Mouse (Mus musculus) megakaryocyte, embryonic 14.5 days (primary cell): ENCODE data around the gene Zdhhc9. TPM values are rescaled to one million over a fixed set of nuclear protein-coding genes. Genes with fewer than 3 reads are reported as not detected.
A peak's percentile ranks its signal among the peaks of the same experiment; 100 is the strongest.

Source experiments
- H3K27me3 ChIP-seq: replicated peaks from 2 replicates; pipeline ENCODE3; 2012; ENCODE audit warnings: inconsistent platforms
- H3K36me3 ChIP-seq: replicated peaks from 2 replicates; pipeline ENCODE3; 2012; ENCODE audit warnings: low read length, inconsistent platforms, mixed read lengths
- H3K4me1 ChIP-seq: 2 replicates; pipeline ENCODE4 v1.6.1; 2012; ENCODE audit warnings: inconsistent platforms
- H3K4me3 ChIP-seq: replicated peaks from 2 replicates; pipeline ENCODE3; 2012; ENCODE audit warnings: moderate library complexity, mild to moderate bottlenecking, inconsistent platforms
- H3K9me3 ChIP-seq: 2 replicates; pipeline ENCODE4 v1.6.1; 2012; ENCODE audit warnings: inconsistent platforms
- FLI1 ChIP-seq: IDR thresholded peaks from 2 replicates; pipeline ENCODE4 v1.6.1; 2012; ENCODE audit warnings: low read length, inconsistent platforms, mixed read lengths
- GATA1 ChIP-seq: IDR thresholded peaks from 3 replicates; pipeline ENCODE4 v1.6.1; 2012; ENCODE audit warnings: mixed read lengths, low read length, inconsistent platforms, borderline replicate concordance
- polyA plus RNA-seq: library from polyadenylated mRNA; stranded (reverse); fragments of >175 nt; gene quantifications from 2 replicates; pipeline ENCODE4 v1.2.3, GENCODE M21; 2012; ENCODE audit warnings: low replicate concordance; ENCODE audit not compliant: insufficient read depth

Gene Zdhhc9
- polyA plus RNA-seq, 1 experiment, result 25.6 TPM

GRCm38 (mm10) chrX:48191261-48191660 is 17.4 kb downstream of the Zdhhc9 start:
- H3K27me3 ChIP-seq, result peaks cover 1% of the 10 kb centered on the region
- no peak for TF ChIP-seq FLI1
- no peak for TF ChIP-seq GATA1
- H3K4me1 ChIP-seq, result peaks cover 21% of the 10 kb centered on the region
- peaks cover 66% of the 10 kb centered on the region for H3K36me3 ChIP-seq
- no peak overlapping the region for H3K4me3 ChIP-seq
- H3K9me3 ChIP-seq, result no peaks in the 10 kb centered on the region

GRCm38 (mm10) chrX:48184703-48185102 is 24.0 kb downstream of the Zdhhc9 start:
- TF ChIP-seq FLI1 (no peak), GATA1 (no peak)
- Histone ChIP-seq H3K9me3 (no peaks in the 10 kb centered on the region), H3K27me3 (peaks cover 6% of the 10 kb centered on the region), H3K4me1 (no peaks in the 10 kb centered on the region), H3K36me3 (peaks cover 57% of the 10 kb centered on the region), H3K4me3 (no peak overlapping the region)

GRCm38 (mm10) chrX:48181844-48182243 is 26.8 kb downstream of the Zdhhc9 start:
- TF ChIP-seq FLI1 (no peak), GATA1 (no peak)
- Histone ChIP-seq H3K4me3 (no peak overlapping the region), H3K4me1 (no peaks in the 10 kb centered on the region), H3K36me3 (peaks cover 59% of the 10 kb centered on the region), H3K9me3 (no peaks in the 10 kb centered on the region), H3K27me3 (peaks cover 8% of the 10 kb centered on the region)

GRCm38 (mm10) chrX:48170368-48170767 is 38.3 kb downstream of the Zdhhc9 start:
- H3K27me3 ChIP-seq, result peaks cover 2% of the 10 kb centered on the region
- TF ChIP-seq FLI1, result no peak
- TF ChIP-seq GATA1, result no peak
- H3K4me1 ChIP-seq, result no peaks in the 10 kb centered on the region; the same call in 1 of the 2 replicates
- no peak overlapping the region for H3K4me3 ChIP-seq
- peaks cover 34% of the 10 kb centered on the region for H3K36me3 ChIP-seq
- no peaks in the 10 kb centered on the region for H3K9me3 ChIP-seq

GRCm38 (mm10) chrX:48169892-48170291 is 38.8 kb downstream of the Zdhhc9 start:
- Histone ChIP-seq H3K4me1 (peaks cover 3% of the 10 kb centered on the region; the same call in 1 of the 2 replicates), H3K4me3 (no peak overlapping the region), H3K27me3 (peaks cover 5% of the 10 kb centered on the region), H3K9me3 (no peaks in the 10 kb centered on the region), H3K36me3 (peaks cover 32% of the 10 kb centered on the region)
- TF ChIP-seq FLI1 (no peak), GATA1 (no peak)

GRCm38 (mm10) chrX:48158229-48158919 is 50.3 kb downstream of the Zdhhc9 start:
- no peak overlapping the region for H3K4me3 ChIP-seq
- peaks cover 30% of the 10 kb centered on the region for H3K4me1 ChIP-seq
- TF ChIP-seq FLI1 (no peak), GATA1 (no peak)
- peaks cover 31% of the 10 kb centered on the region for H3K27me3 ChIP-seq
- no peaks in the 10 kb centered on the region for H3K9me3 ChIP-seq
- H3K36me3 ChIP-seq, result peaks cover 94% of the 10 kb centered on the region

- peaks cover 40% of the 10 kb centered on the region for H3K4me1 ChIP-seq
- no peak for TF ChIP-seq FLI1
- no peak overlapping the region for H3K4me3 ChIP-seq
- peaks cover 29% of the 10 kb centered on the region for H3K27me3 ChIP-seq
- H3K36me3 ChIP-seq, result peaks cover 99% of the 10 kb centered on the region
- no peaks in the 10 kb centered on the region for H3K9me3 ChIP-seq
These were observed 51.3 kb downstream of the Zdhhc9 start for GRCm38 (mm10) chrX:48157396-48157795.

GRCm38 (mm10) chrX:48155489-48155888 is 53.2 kb downstream of the Zdhhc9 start:
- no peak for TF ChIP-seq FLI1
- TF ChIP-seq GATA1, result no peak
- peaks cover 21% of the 10 kb centered on the region for H3K27me3 ChIP-seq
- no peaks in the 10 kb centered on the region for H3K9me3 ChIP-seq
- H3K4me1 ChIP-seq, result peaks cover 54% of the 10 kb centered on the region
- no peak overlapping the region for H3K4me3 ChIP-seq
- peaks cover 90% of the 10 kb centered on the region for H3K36me3 ChIP-seq

- H3K9me3 ChIP-seq, result no peaks in the 10 kb centered on the region
- no peak overlapping the region for H3K4me3 ChIP-seq
- H3K27me3 ChIP-seq, result peaks cover 11% of the 10 kb centered on the region
- TF ChIP-seq FLI1 (no peak), GATA1 (no peak)
- H3K36me3 ChIP-seq, result peaks cover 89% of the 10 kb centered on the region
- peaks cover 65% of the 10 kb centered on the region for H3K4me1 ChIP-seq
These were observed 54.7 kb downstream of the Zdhhc9 start for GRCm38 (mm10) chrX:48153949-48154348.

GRCm38 (mm10) chrX:48153414-48153813 is 55.3 kb downstream of the Zdhhc9 start:
- no peak overlapping the region for H3K4me3 ChIP-seq
- peaks cover 69% of the 10 kb centered on the region for H3K4me1 ChIP-seq
- peaks cover 89% of the 10 kb centered on the region for H3K36me3 ChIP-seq
- H3K27me3 ChIP-seq, result peaks cover 13% of the 10 kb centered on the region
- H3K9me3 ChIP-seq, result no peaks in the 10 kb centered on the region
- no peak for TF ChIP-seq GATA1
- no peak for TF ChIP-seq FLI1

GRCm38 (mm10) chrX:48152106-48152505 is 56.6 kb downstream of the Zdhhc9 start:
- Histone ChIP-seq H3K9me3 (no peaks in the 10 kb centered on the region), H3K4me3 (peak overlapping the region; percentile 46), H3K4me1 (peaks cover 64% of the 10 kb centered on the region), H3K36me3 (peaks cover 78% of the 10 kb centered on the region), H3K27me3 (peaks cover 11% of the 10 kb centered on the region)
- TF ChIP-seq GATA1 (no peak), FLI1 (no peak)
